Mouse (Mus musculus) myocyte (in vitro differentiated cells): Measurements from ENCODE around the gene Acox3. TPM values are rescaled to one million over a fixed set of nuclear protein-coding genes. Genes with fewer than 3 reads are reported as not detected.

Experiments used
- H3K27me3 ChIP-seq: one replicate; pipeline ENCODE4 v1.6.1; 2011; ENCODE audit not compliant: control insufficient read depth, insufficient read depth, insufficient read length
- H3K36me3 ChIP-seq: one replicate; pipeline ENCODE4 v1.6.1; 2011; ENCODE audit not compliant: control insufficient read depth, insufficient read depth
- H3K4me2 ChIP-seq: one replicate; pipeline ENCODE4 v1.6.1; 2011; ENCODE audit warnings: low read depth, control low read depth
- H3K4me3 ChIP-seq: one replicate; pipeline ENCODE4 v1.5.1; 2011; ENCODE audit warnings: mild to moderate bottlenecking, control low read depth, moderate library complexity
- H3K79me2 ChIP-seq: one replicate; pipeline ENCODE4 v1.6.1; 2011; ENCODE audit not compliant: control insufficient read depth, insufficient read depth
- H3ac ChIP-seq: one replicate; pipeline ENCODE4 v1.6.1; 2011; ENCODE audit not compliant: control insufficient read depth, insufficient read length
- CEBPB ChIP-seq: IDR thresholded peaks from 2 replicates; pipeline ENCODE4 v1.6.1; 2011; ENCODE audit warnings: mild to moderate bottlenecking, moderate library complexity; ENCODE audit not compliant: poor library complexity, insufficient read depth, severe bottlenecking
- E2F4 ChIP-seq: IDR thresholded peaks from one replicate; pipeline ENCODE4 v1.6.1; 2011; ENCODE audit warnings: mild to moderate bottlenecking, control low read depth, moderate library complexity; ENCODE audit not compliant: insufficient read depth
- MAX ChIP-seq: IDR thresholded peaks from one replicate; pipeline ENCODE4 v1.6.1; 2011; ENCODE audit warnings: low read depth, mild to moderate bottlenecking, control low read depth
- MYOD1 ChIP-seq, 3 experiments: IDR thresholded peaks; one replicate each; pipeline ENCODE4 v1.6.1; 2011; ENCODE audit warnings: control low read depth in 2 of 3, low read depth in 2 of 3, mild to moderate bottlenecking in 2 of 3, moderate library complexity in 1 of 3; ENCODE audit not compliant: insufficient read length in 2 of 3, control insufficient read depth in 1 of 3
- MYOG ChIP-seq, 3 experiments: IDR thresholded peaks; one replicate each; pipeline ENCODE4 v1.6.1; 2011; ENCODE audit warnings: control low read depth in 2 of 3, low read depth in 2 of 3, mild to moderate bottlenecking in 2 of 3; ENCODE audit not compliant: insufficient read length in 2 of 3, control insufficient read depth in 1 of 3, insufficient read depth in 1 of 3
- POLR2A ChIP-seq: IDR thresholded peaks from one replicate; pipeline ENCODE4 v1.6.1; 2011; ENCODE audit warnings: low read depth, mild to moderate bottlenecking, control low read depth, moderate library complexity; ENCODE audit not compliant: insufficient read length
- POLR2AphosphoS2 ChIP-seq: IDR thresholded peaks from one replicate; pipeline ENCODE4 v1.6.1; 2011; ENCODE audit warnings: low read depth, control low read depth; ENCODE audit not compliant: insufficient read length
- REST ChIP-seq: IDR thresholded peaks from one replicate; pipeline ENCODE4 v1.6.1; 2011; ENCODE audit warnings: mild to moderate bottlenecking, control low read depth, moderate library complexity; ENCODE audit not compliant: insufficient read depth, insufficient read length
- SRF ChIP-seq: IDR thresholded peaks from one replicate; pipeline ENCODE4 v1.6.1; 2011; ENCODE audit warnings: low read depth; ENCODE audit not compliant: control insufficient read depth, insufficient read length
- TCF12 ChIP-seq: IDR thresholded peaks from one replicate; pipeline ENCODE4 v1.6.1; 2011; ENCODE audit warnings: mild to moderate bottlenecking, control low read depth; ENCODE audit not compliant: poor library complexity, insufficient read depth, severe bottlenecking
- TCF3 ChIP-seq: IDR thresholded peaks from one replicate; pipeline ENCODE4 v1.6.1; 2011; ENCODE audit warnings: low read depth, control low read depth; ENCODE audit not compliant: insufficient read length
- USF1 ChIP-seq: IDR thresholded peaks from one replicate; pipeline ENCODE4 v1.6.1; 2011; ENCODE audit warnings: low read depth, mild to moderate bottlenecking, control low read depth, moderate library complexity
- polyA plus RNA-seq: library from polyadenylated mRNA; unstranded; fragments of >200 nt; fragmentation: generic; extraction: Trizol; gene quantifications from one replicate; pipeline ENCODE4 v1.2.1, GENCODE M21; 2012; ENCODE audit warnings: missing spikeins

Acox3 gene
- polyA plus RNA-seq, 1 experiment = 20.8 TPM

GRCm38 (mm10) chr5:35623831-35624230 is 41.0 kb downstream of the Acox3 start:
- Histone ChIP-seq H3ac (no peak overlapping the region), H3K79me2 (no peaks in the 10 kb centered on the region), H3K36me3 (no peaks in the 10 kb centered on the region), H3K27me3 (no peaks in the 10 kb centered on the region), H3K4me3 (no peak overlapping the region), H3K4me2 (no peak overlapping the region)
- TF ChIP-seq REST = no peak

DNA sequence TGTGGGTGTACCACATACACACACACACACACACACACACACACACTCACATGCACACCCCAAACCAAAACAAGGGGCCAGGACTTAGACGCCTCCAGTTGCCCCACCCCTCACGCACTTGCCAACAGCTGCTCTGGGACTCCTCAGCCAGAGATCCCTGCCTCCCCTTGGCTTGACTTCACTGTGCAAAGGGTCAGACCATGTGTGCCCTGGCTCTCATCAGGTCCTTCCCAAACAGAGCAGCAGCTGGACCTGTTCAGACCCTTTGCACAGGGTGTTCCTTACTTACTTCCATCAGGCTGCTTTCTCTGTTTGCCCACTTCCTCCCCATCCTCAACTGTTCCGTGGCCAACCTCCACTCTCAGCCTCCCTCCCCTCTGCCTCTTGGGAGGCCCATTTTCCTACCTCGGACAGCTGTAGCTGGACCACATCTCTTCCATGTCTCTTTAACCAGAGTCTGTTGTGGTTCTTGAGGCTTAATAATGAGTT is 42.0 kb downstream of the Acox3 start:
- Histone ChIP-seq H3K4me3 (no peak overlapping the region), H3K4me2 (peak overlapping the region; percentile 16), H3K27me3 (no peaks in the 10 kb centered on the region), H3K36me3 (no peaks in the 10 kb centered on the region), H3ac (no peak overlapping the region), H3K79me2 (no peaks in the 10 kb centered on the region)
- TF ChIP-seq TCF12 (peak; percentile 73), MYOD1 (IDR thresholded peaks at IDR 0.05; ENCODE audit: control insufficient read depth in 1 of 3, insufficient read length in 2 of 3, low read depth in 2 of 3) (peak; percentile 60 to 91 (median 90)), MYOG (IDR thresholded peaks at IDR 0.05; ENCODE audit: control insufficient read depth in 1 of 3, insufficient read depth in 1 of 3, insufficient read length in 2 of 3, low read depth in 2 of 3) (peak; percentile 83 to 97 (median 86)), TCF3 (peak; percentile 55), POLR2A (no peak)

GRCm38 (mm10) chr5:35626408-35626807 is 43.6 kb downstream of the Acox3 start:
- H3K4me2 ChIP-seq = peak overlapping the region; percentile 13
- no peak overlapping the region for H3K4me3 ChIP-seq
- H3K79me2 ChIP-seq = no peaks in the 10 kb centered on the region
- no peaks in the 10 kb centered on the region for H3K27me3 ChIP-seq
- TF ChIP-seq POLR2A (no peak), CEBPB (no peak), MYOG (IDR thresholded peaks at IDR 0.05; ENCODE audit: control insufficient read depth in 1 of 3, insufficient read depth in 1 of 3, insufficient read length in 2 of 3, low read depth in 2 of 3) (no peak), E2F4 (no peak), POLR2AphosphoS2 (no peak), MAX (no peak), REST (no peak), MYOD1 (IDR thresholded peaks at IDR 0.05; ENCODE audit: control insufficient read depth in 1 of 3, insufficient read length in 2 of 3, low read depth in 2 of 3) (no peak), TCF12 (no peak), SRF (no peak)
- H3ac ChIP-seq = no peak overlapping the region
- no peaks in the 10 kb centered on the region for H3K36me3 ChIP-seq

DNA sequence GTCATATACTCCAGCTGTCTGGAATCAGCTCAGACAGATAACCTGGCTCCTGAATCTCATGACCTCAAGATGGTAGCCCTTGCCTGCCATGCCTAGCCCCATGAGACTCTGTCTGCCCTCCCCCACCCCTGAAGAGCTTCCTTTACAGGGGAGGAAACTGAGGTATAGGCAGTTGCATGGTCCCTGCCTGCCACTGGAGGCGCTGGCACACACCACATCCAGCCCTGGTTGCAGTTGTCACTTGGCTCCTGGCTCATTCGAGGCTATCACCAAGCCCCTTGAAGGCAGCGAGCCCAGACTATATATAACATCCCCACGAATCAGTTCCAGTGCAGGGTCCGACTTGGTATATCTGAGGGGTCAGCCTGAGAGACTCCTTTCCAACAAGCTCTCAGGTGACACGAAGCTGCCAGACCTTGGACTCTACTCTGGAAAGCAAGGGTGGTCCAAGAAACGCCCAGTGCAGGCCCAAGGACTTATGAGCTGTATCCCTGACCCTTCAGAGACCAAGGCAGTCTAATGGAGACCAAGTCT is 44.5 kb downstream of the Acox3 start:
- Histone ChIP-seq H3K4me3 (no peak overlapping the region), H3K36me3 (no peaks in the 10 kb centered on the region), H3K4me2 (no peak overlapping the region), H3K27me3 (no peaks in the 10 kb centered on the region), H3K79me2 (no peaks in the 10 kb centered on the region), H3ac (no peak overlapping the region)
- TF ChIP-seq TCF12 (no peak), TCF3 (no peak), SRF (no peak), MAX (no peak)

DNA sequence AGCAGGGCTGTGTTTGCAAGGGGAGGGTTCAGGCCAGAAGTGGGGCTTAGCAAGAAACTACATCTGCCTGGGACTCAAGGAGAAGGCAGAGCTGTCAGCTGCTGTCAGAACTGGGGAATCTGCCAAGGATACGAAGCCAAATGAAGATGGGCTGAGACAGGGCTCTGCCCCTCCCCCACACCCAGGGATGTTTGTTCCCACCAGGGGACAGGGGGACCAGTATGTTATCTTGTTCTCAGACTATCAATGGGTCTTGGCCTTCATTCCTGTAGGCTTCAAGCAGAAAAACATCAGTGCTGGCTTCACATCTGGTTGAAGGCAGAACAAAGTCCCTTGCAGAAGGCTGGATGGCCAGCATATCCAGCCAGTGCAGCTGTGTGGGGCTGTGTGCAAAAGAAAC is 45.8 kb downstream of the Acox3 start:
- H3ac ChIP-seq = no peak overlapping the region
- TF ChIP-seq POLR2AphosphoS2 = no peak
- peak in 1 of 3 experiments; percentile 35 for TF ChIP-seq MYOG (IDR thresholded peaks at IDR 0.05; ENCODE audit: control insufficient read depth in 1 of 3, insufficient read depth in 1 of 3, insufficient read length in 2 of 3, low read depth in 2 of 3)
- TF ChIP-seq MYOD1 (IDR thresholded peaks at IDR 0.05; ENCODE audit: control insufficient read depth in 1 of 3, insufficient read length in 2 of 3, low read depth in 2 of 3) = peak in 1 of 3 experiments; percentile 28
- no peak overlapping the region for H3K4me2 ChIP-seq
- H3K4me3 ChIP-seq = no peak overlapping the region
- H3K27me3 ChIP-seq = no peaks in the 10 kb centered on the region
- no peaks in the 10 kb centered on the region for H3K36me3 ChIP-seq
- no peaks in the 10 kb centered on the region for H3K79me2 ChIP-seq

- Histone ChIP-seq H3K4me2 (no peak overlapping the region), H3K36me3 (no peaks in the 10 kb centered on the region), H3K27me3 (no peaks in the 10 kb centered on the region), H3ac (no peak overlapping the region), H3K79me2 (no peaks in the 10 kb centered on the region), H3K4me3 (no peak overlapping the region)
- TF ChIP-seq TCF12 (no peak), E2F4 (no peak), TCF3 (no peak), MYOG (IDR thresholded peaks at IDR 0.05; ENCODE audit: control insufficient read depth in 1 of 3, insufficient read depth in 1 of 3, insufficient read length in 2 of 3, low read depth in 2 of 3) (no peak), MYOD1 (IDR thresholded peaks at IDR 0.05; ENCODE audit: control insufficient read depth in 1 of 3, insufficient read length in 2 of 3, low read depth in 2 of 3) (no peak), SRF (no peak), MAX (no peak), CEBPB (no peak), POLR2AphosphoS2 (no peak), POLR2A (no peak), REST (no peak), USF1 (no peak)
Observed at GRCm38 (mm10) chr5:35629333-35629732, 46.5 kb downstream of the Acox3 start.
